Mouse (Mus musculus) ES-E14 (cell line): Measurements from ENCODE around the gene Ndufv1. TPM values are rescaled to one million over a fixed set of nuclear protein-coding genes. Genes with fewer than 3 reads are reported as not detected.

Experiments
- DNase-seq: peaks from one replicate; pipeline ENCODE4 v3.0.0-alpha.2; 2013; ENCODE audit warnings: low read depth, low spot score
- H3K27ac ChIP-seq: 2 replicates; pipeline ENCODE4 v1.5.1; 2012; ENCODE audit warnings: low read depth, mild to moderate bottlenecking, low read length, moderate library complexity, mixed read lengths; ENCODE audit not compliant: poor library complexity, insufficient read depth, severe bottlenecking
- H3K36me3 ChIP-seq: 2 replicates; pipeline ENCODE4 v1.6.1; 2012; ENCODE audit warnings: mild to moderate bottlenecking, low read length, moderate library complexity, mixed read lengths; ENCODE audit not compliant: control insufficient read depth, poor library complexity, insufficient read depth, severe bottlenecking
- H3K4me1 ChIP-seq, 2 experiments: fragments of 150-350 bp in 1 of 2; sonication (generic) in 1 of 2; 2 replicates each; pipeline ENCODE4 v1.6.1; 2012; ENCODE audit warnings: low read length in 2 of 2, mild to moderate bottlenecking in 1 of 2, mixed read lengths in 1 of 2; ENCODE audit not compliant: control insufficient read depth in 2 of 2, insufficient read depth in 2 of 2, poor library complexity in 1 of 2
- H3K4me3 ChIP-seq, 2 experiments: fragments of 150-350 bp in 1 of 2; sonication (generic) in 1 of 2; 2 replicates each; pipeline ENCODE4 v1.5.1; 2012; ENCODE audit warnings: low read length in 2 of 2, low read depth in 1 of 2, mild to moderate bottlenecking in 1 of 2, mixed read lengths in 1 of 2; ENCODE audit not compliant: insufficient read depth in 1 of 2, poor library complexity in 1 of 2, severe bottlenecking in 1 of 2
- H3K9ac ChIP-seq: 2 replicates; pipeline ENCODE4 v1.6.1; 2012; ENCODE audit warnings: low read depth, mild to moderate bottlenecking, low read length, mixed read lengths; ENCODE audit not compliant: poor library complexity, insufficient read depth, severe bottlenecking
- H3K9me3 ChIP-seq: fragments of 150-350 bp; sonication (generic); 2 replicates; pipeline ENCODE4 v1.6.1; 2012; ENCODE audit warnings: low read depth, mild to moderate bottlenecking, low read length; ENCODE audit not compliant: control insufficient read depth, insufficient read depth
- CHD2 ChIP-seq: IDR thresholded peaks from 2 replicates; pipeline ENCODE4 v1.6.1; 2014; ENCODE audit warnings: mild to moderate bottlenecking, low read depth, low read length, inconsistent platforms
- HCFC1 ChIP-seq: IDR thresholded peaks from 2 replicates; pipeline ENCODE4 v1.6.1; 2012; ENCODE audit warnings: low read length, inconsistent platforms, borderline replicate concordance; ENCODE audit not compliant: insufficient read depth
- MAFK ChIP-seq: IDR thresholded peaks from 2 replicates; pipeline ENCODE4 v1.6.1; 2014; ENCODE audit warnings: mild to moderate bottlenecking, low read depth, low read length, inconsistent platforms; ENCODE audit not compliant: insufficient read depth
- ZC3H11A ChIP-seq: IDR thresholded peaks from 2 replicates; pipeline ENCODE4 v1.6.1; 2012; ENCODE audit warnings: low read depth, mild to moderate bottlenecking, inconsistent platforms, low read length, borderline replicate concordance
- ZNF384 ChIP-seq: IDR thresholded peaks from 2 replicates; pipeline ENCODE4 v1.6.1; 2012; ENCODE audit warnings: low read depth, low read length, inconsistent platforms
- in situ Hi-C, 2 experiments: fragments of 600-800 bp; cut with MboI; formaldehyde crosslinking; loops; one replicate each; pipeline ENCODE4 v1.15.1; 2025; ENCODE audit warnings: low sequenced_read_pairs in 2 of 2, inconsistent platforms in 1 of 2; ENCODE audit not compliant: unreplicated experiment in 2 of 2
- total RNA-seq: library from RNA; depleted of rRNA; stranded (reverse); fragments of 300-350 nt; gene quantifications from 2 replicates; pipeline ENCODE4 v1.2.3, GENCODE M21; 2012

Gene Ndufv1
- total RNA-seq, 1 experiment, result 182 TPM

GRCm38 (mm10) chr19:3996747-3997146 lies 15.9 kb downstream of the Ndufv1 start:
- Histone ChIP-seq H3K27ac (no peak overlapping the region), H3K4me3 (no peak overlapping the region), H3K4me1 (peaks cover 0 to 5% of the 10 kb centered on the region in 2 experiments; a peak in 2 of 4 replicates), H3K9me3 (no peaks in the 10 kb centered on the region), H3K9ac (no peak overlapping the region), H3K36me3 (no peaks in the 10 kb centered on the region; the same call in 1 of the 2 replicates)
- TF ChIP-seq HCFC1 (no peak), CHD2 (no peak), ZNF384 (no peak), ZC3H11A (no peak), MAFK (no peak)
- no peak for DNase-seq
- in situ Hi-C loops, result no loop called here

- no peak for DNase-seq
- no peak overlapping the region for H3K9ac ChIP-seq
- no peak overlapping the region for H3K27ac ChIP-seq
- H3K4me3 ChIP-seq, result no peak overlapping the region
- no peaks in the 10 kb centered on the region for H3K36me3 ChIP-seq
- H3K9me3 ChIP-seq, result no peaks in the 10 kb centered on the region
- TF ChIP-seq ZNF384 (no peak), HCFC1 (no peak), ZC3H11A (no peak), MAFK (no peak), CHD2 (no peak)
- in situ Hi-C loops, result no loop called here
- peaks cover 0 to 5% of the 10 kb centered on the region in 2 experiments; a peak in 2 of 4 replicates for H3K4me1 ChIP-seq
Observed at GRCm38 (mm10) chr19:3996106-3996505, 16.5 kb downstream of the Ndufv1 start.

DNA sequence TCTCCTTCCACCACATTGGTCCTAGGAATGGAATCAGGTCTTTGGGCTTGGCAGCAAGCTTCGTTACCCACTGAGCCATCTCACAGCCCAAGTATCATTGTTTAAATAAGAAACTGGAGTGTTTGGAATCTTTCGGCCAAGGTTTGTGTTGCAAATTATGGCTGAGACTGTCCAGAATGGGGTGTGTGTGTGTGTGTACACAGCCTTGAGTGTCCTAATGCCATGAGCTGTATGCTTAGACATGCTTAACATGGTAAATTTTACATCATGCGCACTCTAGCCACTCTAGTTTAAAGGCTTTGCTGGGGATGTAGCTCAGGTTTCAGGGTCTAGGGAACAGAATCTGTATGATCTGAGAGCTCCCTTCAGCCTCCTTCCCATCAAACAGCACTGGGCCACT lies 17.1 kb downstream of the Ndufv1 start:
- no peak for TF ChIP-seq ZC3H11A
- TF ChIP-seq CHD2, result no peak
- TF ChIP-seq ZNF384, result no peak
- DNase-seq, result no peak
- H3K9me3 ChIP-seq, result no peaks in the 10 kb centered on the region
- H3K4me3 ChIP-seq, result no peak overlapping the region
- peaks cover 0 to 5% of the 10 kb centered on the region in 2 experiments; a peak in 1 of 4 replicates for H3K4me1 ChIP-seq
- H3K9ac ChIP-seq, result no peak overlapping the region
- no peak overlapping the region for H3K27ac ChIP-seq
- H3K36me3 ChIP-seq, result no peaks in the 10 kb centered on the region
- in situ Hi-C loops, result no loop called here

DNA sequence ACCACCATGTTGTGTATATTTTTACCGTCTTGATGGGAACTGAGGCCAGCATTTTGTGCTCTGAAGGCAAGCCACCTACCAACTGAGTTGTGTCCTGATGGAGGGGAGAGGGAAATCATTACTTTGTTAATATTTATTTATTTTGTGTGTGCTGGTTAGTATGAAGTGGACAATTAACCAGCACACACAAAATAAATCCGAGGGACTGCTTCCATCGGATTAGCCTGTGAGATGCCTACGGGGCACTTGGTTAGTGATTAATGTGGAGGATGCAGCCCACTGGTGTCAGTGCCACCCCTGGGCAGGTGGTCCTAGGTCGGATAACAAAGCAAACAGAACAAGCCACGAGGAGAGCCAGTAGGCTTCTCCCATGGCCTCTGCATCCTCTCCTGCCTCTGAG lies 17.7 kb downstream of the Ndufv1 start:
- Histone ChIP-seq H3K4me1 (peaks cover 0 to 5% of the 10 kb centered on the region in 2 experiments; a peak in 1 of 4 replicates), H3K27ac (no peak overlapping the region), H3K9me3 (no peaks in the 10 kb centered on the region), H3K36me3 (no peaks in the 10 kb centered on the region), H3K9ac (no peak overlapping the region), H3K4me3 (no peak overlapping the region)
- no peak for TF ChIP-seq HCFC1
- no peak for TF ChIP-seq CHD2
- TF ChIP-seq ZNF384, result no peak
- TF ChIP-seq MAFK, result no peak
- TF ChIP-seq ZC3H11A, result no peak
- DNase-seq, result no peak
- in situ Hi-C loops, result no loop called here

DNA sequence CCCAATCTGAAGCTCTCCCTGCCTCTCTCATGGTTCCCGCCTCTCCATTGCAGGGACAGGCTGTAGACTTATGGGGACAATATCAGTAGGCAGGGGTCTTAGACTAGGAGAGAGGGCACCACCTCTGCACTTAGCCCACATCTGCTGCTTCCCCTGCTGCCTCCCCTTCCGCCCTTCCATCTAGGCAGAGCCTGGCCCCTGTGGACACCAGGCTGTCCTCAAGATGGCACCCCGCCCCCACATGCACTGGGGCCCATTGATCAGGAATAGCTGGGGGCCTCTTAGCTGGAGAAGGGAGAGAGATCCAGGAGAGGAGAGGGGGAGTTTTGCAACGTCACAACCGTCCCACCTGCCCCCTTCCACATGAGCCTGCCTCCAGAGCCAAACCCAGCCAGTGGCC lies 20.2 kb downstream of the Ndufv1 start, which contains the start of gene Tbx10:
Gene Tbx10 (plus strand): TSS at position 337 of the 400 bp plus-strand sequence.
- Histone ChIP-seq H3K9me3 (no peaks in the 10 kb centered on the region), H3K9ac (no peak within 1 kb of the TSS), H3K4me1 (peaks cover 0 to 9% of the 10 kb centered on the region in 2 experiments; a peak in 1 of 4 replicates), H3K4me3 (no peak within 1 kb of the TSS), H3K27ac (no peak within 1 kb of the TSS), H3K36me3 (no peaks in the 10 kb centered on the region)
- in situ Hi-C loops, result no loop called here
- no peak for TF ChIP-seq MAFK
- TF ChIP-seq CHD2, result no peak
- TF ChIP-seq ZC3H11A, result no peak
- no peak for TF ChIP-seq ZNF384
- no peak for TF ChIP-seq HCFC1
- DNase-seq, result no peak
